Mouse (Mus musculus): ENCODE measurements at regions not wholly inside any gene's neighbourhood (a gene's known extent, or its start where the extent isn't known, plus 50 kb on each side); places are given as distances from the start of the nearest gene placed in this dataset.

DNA sequence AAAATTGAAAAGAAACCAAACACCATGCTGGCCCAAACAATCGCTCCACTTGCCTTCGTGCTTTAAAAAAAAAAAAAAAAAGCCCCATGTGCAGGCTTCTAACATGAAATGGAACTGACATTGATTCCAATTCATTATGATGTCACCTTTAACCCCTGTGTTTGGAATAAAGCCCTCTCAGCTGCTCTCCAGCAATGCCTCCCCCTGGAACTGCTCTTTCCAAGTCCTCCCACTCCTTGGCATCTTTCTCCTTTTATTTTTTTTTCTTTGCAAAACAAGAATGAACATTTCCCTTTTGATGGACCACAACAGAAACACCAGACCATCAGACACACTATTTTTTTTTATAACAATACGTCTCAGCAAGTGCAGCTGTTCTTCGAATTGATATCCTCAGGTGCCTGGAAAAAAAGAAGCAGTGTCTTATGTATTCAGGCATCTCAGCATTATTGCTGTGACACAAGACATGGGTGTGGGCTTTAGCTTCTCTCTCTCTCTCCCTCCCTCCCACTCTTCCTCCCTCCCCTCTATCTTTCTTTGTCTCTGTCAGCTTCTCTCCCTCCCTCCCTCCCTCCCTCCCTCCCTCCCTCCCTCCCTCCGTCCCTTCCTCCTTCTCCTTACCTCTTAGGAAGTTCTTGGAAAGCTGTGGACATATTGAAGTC lies 152.3 kb upstream of the Pitrm1 start:
- no peak for DNase-seq (ENCODE audit: low read depth, low spot score)

DNA sequence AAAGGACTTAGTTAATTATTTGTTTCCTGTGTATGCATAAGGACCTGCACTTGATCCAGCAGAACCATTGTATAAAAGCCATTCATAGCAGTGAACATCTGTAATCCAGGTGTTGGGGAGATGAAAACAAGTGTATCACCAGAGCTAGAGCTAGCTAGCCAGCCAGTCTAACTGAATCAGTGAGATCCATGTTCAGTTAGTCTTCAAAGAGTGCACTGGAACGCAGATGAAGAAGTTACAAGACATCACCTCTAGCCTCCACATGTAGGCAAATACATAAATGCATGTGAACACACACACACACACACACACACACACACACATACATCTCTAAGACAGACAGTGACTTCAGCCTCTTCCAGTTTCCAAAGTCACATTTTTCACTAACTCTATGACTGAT lies 150.3 kb upstream of the Pitrm1 start:
- no peak for DNase-seq (ENCODE audit: low read depth, low spot score)

DNA sequence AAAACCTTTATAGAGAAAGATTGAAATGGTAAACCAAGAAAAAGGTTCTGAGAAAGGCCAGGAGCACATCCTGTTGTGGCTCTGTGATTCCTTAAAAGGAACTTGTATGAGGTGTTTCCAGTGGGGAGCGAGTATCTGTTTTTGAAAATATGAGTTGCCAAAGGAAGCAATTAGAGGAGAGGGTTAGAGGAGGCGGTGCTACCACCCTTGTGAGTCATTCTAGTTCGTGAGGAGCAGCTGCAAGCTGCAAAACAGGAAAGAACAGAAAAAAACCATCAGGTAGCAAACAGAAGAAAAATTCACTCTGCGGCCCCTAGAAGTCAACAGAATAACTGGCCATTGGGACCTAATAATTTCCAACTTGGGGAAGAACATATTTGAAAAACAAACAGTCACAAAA lies 116.1 kb upstream of the Pitrm1 start:
- DNase-seq (ENCODE audit: low read depth, low spot score): no peak

GRCm38 (mm10) chr13:6446976-6447375 lies 101.0 kb upstream of the Pitrm1 start:
- no peak for DNase-seq (ENCODE audit: low read depth, low spot score)

- no peak for DNase-seq (ENCODE audit: low read depth, low spot score)
Observed at GRCm38 (mm10) chr13:6461363-6461762, 86.6 kb upstream of the Pitrm1 start.

DNA sequence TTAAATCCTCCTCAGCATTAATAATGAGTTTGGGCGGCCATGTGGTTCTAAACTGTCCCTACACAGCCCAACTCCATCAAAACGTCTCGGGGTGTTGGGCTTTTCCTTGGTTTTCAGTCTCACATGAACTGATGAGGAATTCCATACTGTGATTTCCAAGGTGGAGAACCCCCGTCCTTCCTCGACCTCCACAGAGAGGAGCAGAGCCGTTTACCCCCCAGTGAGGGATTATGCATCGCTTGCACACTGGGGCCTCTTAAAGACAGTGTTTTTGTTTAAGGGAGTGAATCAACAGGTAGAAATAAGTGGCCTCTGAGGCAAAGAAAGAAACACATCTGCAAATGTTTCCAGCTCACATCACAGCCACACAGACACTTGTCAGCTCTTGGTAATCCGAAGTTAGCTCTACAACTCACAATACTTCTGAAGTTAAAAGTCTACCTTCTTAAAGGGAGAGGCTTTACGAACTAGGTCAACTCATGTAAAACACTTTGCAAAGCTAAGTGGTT lies 82.0 kb upstream of the Pitrm1 start:
- DNase-seq (ENCODE audit: low read depth, low spot score): no peak

DNA sequence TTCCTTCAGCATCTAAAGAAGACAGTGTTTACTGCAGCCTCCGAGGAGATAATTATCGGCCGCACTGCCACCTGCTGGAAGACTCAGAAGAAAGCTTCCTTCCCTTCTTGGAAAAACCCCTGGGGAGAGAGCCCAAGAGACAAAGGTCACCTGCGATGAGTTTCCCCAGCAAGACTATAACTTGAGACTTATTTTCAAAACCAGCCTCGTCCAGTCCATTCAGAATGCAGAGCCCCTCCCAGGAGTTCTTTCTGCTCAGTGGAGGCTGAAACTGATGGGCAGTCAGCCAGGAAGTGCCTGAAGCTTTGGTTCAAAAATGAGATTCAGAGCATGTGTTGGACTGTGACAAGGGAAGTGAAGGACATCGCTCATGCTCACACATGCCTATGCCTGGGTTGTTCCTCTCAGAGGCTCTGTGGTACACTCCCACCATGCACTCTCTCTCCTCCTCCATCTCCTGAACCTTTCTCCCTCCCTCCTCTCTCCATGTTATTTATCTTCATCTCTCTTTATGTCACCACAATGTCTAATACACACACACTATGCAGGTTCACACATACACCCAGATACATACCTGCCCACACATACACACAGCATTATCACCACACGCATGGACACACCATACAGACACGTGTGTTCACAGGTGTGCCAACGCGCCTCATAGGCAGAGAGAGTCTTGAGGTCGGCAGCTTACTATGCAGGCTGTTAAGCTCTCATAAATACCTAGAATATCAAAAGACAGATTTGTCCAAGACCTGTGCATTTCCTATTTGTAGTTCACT lies 78.3 kb upstream of the Pitrm1 start:
- peak; percentile 36 for DNase-seq (ENCODE audit: low read depth, low spot score)

- no peak for DNase-seq (ENCODE audit: low read depth, low spot score)
Observed at GRCm38 (mm10) chr13:6470286-6471103, 77.5 kb upstream of the Pitrm1 start.

- DNase-seq (ENCODE audit: low read depth, low spot score): peak; percentile 67
Observed at GRCm38 (mm10) chr13:6471643-6472042, 76.3 kb upstream of the Pitrm1 start.

- no peak for DNase-seq (ENCODE audit: low read depth, low spot score)
Observed at GRCm38 (mm10) chr13:6473401-6474190, 74.4 kb upstream of the Pitrm1 start.

DNA sequence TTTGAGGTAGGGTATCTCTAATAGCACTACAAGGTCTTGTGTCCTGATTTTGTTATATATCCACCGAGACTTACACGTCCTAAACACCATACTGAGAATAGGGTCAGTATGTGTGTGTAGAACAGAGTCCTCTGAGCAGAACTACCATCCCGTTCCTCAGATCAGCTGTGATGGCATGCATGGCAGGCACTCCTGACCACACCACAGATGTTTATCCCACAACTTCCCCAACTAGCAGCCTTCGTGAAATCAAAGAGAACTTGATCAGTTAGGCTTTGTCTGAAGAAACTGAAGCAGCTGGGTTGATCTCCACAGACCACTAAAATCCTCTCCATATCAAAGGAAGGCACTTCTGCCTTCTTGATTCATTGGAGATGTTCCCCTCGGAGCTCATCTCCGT lies 68.3 kb upstream of the Pitrm1 start:
- DNase-seq (ENCODE audit: low read depth, low spot score): no peak

- DNase-seq (ENCODE audit: low read depth, low spot score): no peak
Observed at GRCm38 (mm10) chr13:6484418-6484817, 63.5 kb upstream of the Pitrm1 start.

GRCm38 (mm10) chr13:6487837-6488236 lies 60.1 kb upstream of the Pitrm1 start:
- no peak for DNase-seq (ENCODE audit: low read depth, low spot score)

DNA sequence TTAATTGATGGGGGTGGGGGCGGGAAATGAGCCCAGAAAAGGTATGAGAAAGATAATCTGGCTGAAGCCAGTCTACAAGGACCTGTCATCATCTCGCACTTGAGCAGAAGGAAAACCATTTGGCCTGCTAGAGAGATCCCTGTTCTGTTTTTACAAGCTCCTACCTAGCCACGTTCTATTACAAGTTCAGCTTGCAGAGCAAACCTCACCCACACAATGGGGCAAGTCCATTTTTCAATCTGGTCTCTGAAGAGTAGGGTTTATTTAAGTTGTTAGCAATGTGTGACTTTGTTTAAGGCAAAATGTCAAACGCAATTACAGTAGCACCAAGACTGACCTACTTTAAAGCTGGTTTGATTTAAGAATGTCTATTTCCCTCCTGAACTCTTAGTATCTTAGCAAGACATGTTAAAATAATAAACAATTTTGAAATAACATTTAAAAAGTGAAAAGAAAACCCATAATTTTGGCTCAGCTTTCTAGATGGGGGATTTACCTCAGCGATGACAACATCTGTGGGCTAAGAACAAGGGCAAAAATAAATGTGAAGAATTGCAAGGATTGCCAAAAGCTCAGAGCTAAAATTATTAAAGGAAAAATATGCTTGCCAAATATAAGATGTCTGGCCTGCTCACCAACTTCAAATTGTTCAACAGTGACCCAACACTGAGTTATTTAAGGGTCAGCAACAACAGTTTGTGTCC lies 54.9 kb upstream of the Pitrm1 start:
- DNase-seq (ENCODE audit: low read depth, low spot score): no peak
